Mouse (Mus musculus) intestine, embryonic 14.5 days (tissue): ENCODE data around the gene Vgll4. TPM values are rescaled to one million over a fixed set of nuclear protein-coding genes. Genes with fewer than 3 reads are reported as not detected.

Source experiments
- ATAC-seq: fragments of 200-750 bp; cut with Nextera tagmentation; replicated peaks from 2 replicates; pipeline ENCODE4 v1.8.0; 2017; ENCODE audit warnings: low read depth, moderate number of reproducible peaks, moderate TSS enrichment, moderate library complexity; ENCODE audit not compliant: low FRiP score, low TSS enrichment
- DNase-seq: peaks from one replicate; pipeline ENCODE4 v3.0.0-alpha.2; 2018; ENCODE audit warnings: low spot score
- H3K27ac ChIP-seq: fragments of 300-500 bp; sonication (generic); 2 replicates; pipeline ENCODE4 v1.5.1; 2014; ENCODE audit warnings: low read depth, mild to moderate bottlenecking, control low read depth
- H3K27me3 ChIP-seq: fragments of 300-500 bp; sonication (generic); replicated peaks from 2 replicates; pipeline ENCODE4 v1.6.1; 2014; ENCODE audit warnings: low read length, control low read depth; ENCODE audit not compliant: control insufficient read depth, insufficient read depth
- H3K36me3 ChIP-seq: fragments of 300-500 bp; sonication (generic); 2 replicates; pipeline ENCODE4 v1.6.1; 2014; ENCODE audit warnings: low read length, control low read depth; ENCODE audit not compliant: control insufficient read depth, insufficient read depth
- H3K4me1 ChIP-seq: fragments of 300-500 bp; sonication (generic); replicated peaks from 2 replicates; pipeline ENCODE4 v1.6.1; 2014; ENCODE audit warnings: low read length, control low read depth, mixed read lengths; ENCODE audit not compliant: control insufficient read depth, insufficient read depth
- H3K4me2 ChIP-seq: fragments of 300-500 bp; sonication (generic); 2 replicates; pipeline ENCODE4 v1.6.1; 2014; ENCODE audit warnings: low read length
- H3K4me3 ChIP-seq: fragments of 300-500 bp; sonication (generic); 2 replicates; pipeline ENCODE4 v1.5.1; 2014; ENCODE audit warnings: low read depth, low read length, control low read depth, mixed read lengths
- H3K9ac ChIP-seq: fragments of 300-500 bp; sonication (generic); 2 replicates; pipeline ENCODE4 v1.6.1; 2014; ENCODE audit warnings: mild to moderate bottlenecking, low read length
- H3K9me3 ChIP-seq: fragments of 300-500 bp; sonication (generic); 2 replicates; pipeline ENCODE4 v1.6.1; 2016; ENCODE audit warnings: low read length, control low read depth; ENCODE audit not compliant: control insufficient read depth
- WGBS: fragments of 180-500 bp; shearing (Covaris S2); extraction: QIAGEN DNeasy Blood & Tissue Kit; methylation state at CpG from one replicate; pipeline ENCODE4 v1.1.7; 2014; 5-methylcytosine and 5-hydroxymethylcytosine counted together
- polyA plus RNA-seq: library from polyadenylated mRNA; unstranded; fragments of >200 nt; fragmentation: Nextera tagmentation; extraction: Ambion mirVana; gene quantifications from 2 replicates; pipeline ENCODE4 v1.2.1, GENCODE M21; 2014

Vgll4 gene
- polyA plus RNA-seq, 1 experiment from 2014 or later: 72.0 TPM

GRCm38 (mm10) chr6:114916715-114916992 lies 53.1 kb downstream of the Vgll4 start:
- WGBS: 8% methylated on average over 5 of the region's 5 CpGs
- ATAC-seq: no peak

DNA sequence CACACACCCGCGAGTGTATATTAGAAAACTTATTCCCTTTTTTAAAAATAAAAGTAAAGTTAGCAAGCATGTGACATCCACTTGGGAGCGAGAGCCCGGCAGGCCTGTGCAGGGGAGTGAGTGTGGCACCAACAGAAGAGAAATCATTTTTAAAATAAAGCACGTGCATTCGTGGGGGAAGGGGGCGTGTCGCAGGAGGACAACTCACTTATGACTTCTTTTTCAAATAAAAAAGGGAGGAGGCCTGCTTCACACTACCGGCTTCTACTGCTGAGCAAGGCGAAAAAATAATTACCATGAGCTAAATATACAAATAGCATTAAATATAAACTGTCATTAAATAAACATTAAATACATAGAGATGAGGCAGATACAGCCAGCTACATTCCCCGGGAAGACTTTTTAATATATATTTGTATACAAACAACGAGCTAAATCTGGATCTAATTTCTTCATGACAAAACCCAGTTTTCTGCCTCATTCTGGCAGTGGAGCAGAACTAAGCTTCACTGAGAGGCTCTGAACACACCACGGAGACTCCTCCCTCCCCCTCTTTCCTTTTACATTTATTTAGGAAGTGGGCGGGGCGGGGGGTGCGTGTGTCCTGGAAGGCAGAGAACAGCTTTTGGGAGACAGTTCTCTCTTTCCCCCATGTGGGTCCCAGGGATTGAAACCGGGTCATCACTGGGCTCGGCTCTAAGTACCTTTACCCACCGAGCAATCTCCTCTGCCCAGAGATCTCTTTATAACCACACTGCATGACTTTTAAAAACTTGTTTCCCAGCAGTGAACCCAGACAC lies 53.7 kb downstream of the Vgll4 start:
- Histone ChIP-seq H3K4me3 (no peak overlapping the region; the same call in 1 of the 2 replicates), H3K4me2 (peak overlapping the region; percentile 62), H3K27ac (peak overlapping the region; percentile 40; the same call in 1 of the 2 replicates), H3K9ac (peak overlapping the region; percentile 30; the same call in 1 of the 2 replicates), H3K27me3 (no peaks in the 10 kb centered on the region), H3K4me1 (peaks cover 65% of the 10 kb centered on the region), H3K9me3 (no peaks in the 10 kb centered on the region), H3K36me3 (peaks cover 7% of the 10 kb centered on the region; the same call in 1 of the 2 replicates)
- DNase-seq: no peak
- WGBS: 26% methylated on average over 19 of the region's 19 CpGs
- no peak for ATAC-seq

More at GRCm38 (mm10) chr6:114916715-114916992, 53.1 kb downstream of the Vgll4 start:
- peak overlapping the region; percentile 30; the same call in 1 of the 2 replicates for H3K9ac ChIP-seq
- H3K9me3 ChIP-seq: no peaks in the 10 kb centered on the region
- H3K36me3 ChIP-seq: peaks cover 7% of the 10 kb centered on the region; the same call in 1 of the 2 replicates
- H3K4me1 ChIP-seq: peaks cover 63% of the 10 kb centered on the region
- H3K4me3 ChIP-seq: no peak overlapping the region; the same call in 1 of the 2 replicates
- peak overlapping the region; percentile 62 for H3K4me2 ChIP-seq
- no peaks in the 10 kb centered on the region for H3K27me3 ChIP-seq
- no peak for DNase-seq
- peak overlapping the region; percentile 40 for H3K27ac ChIP-seq

DNA sequence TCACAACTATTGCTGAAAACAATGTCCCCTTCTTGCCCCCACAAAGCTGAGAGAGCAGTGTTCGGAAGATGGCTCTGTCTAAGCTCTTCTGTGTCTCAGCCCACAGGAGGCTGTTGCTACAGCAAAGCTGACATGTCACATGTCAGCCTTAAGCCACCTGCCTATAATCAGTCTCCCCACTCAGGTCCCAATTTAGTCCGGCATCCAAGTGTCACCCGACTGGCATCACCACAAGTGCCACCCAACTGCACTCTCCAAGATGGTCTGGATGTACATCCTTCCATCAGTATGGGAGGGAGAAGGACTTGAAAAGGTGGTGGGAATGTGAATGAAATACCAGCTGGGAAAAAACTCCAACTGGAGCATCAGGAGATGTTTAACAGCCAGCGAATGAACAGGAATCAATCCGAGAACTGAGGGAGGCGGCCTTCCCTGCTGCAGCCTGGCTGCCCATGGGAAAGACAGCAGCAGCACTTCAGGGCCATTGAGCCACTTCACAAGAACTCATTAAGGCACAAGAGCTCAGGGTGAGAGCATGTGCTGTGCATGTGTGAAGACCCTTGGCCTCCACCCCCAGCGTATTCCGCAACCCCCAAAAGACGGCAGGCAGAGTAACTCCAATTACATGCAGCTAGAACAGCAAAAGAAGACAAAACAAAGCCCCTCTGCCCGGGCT lies 55.6 kb downstream of the Vgll4 start:
- no peak for DNase-seq
- WGBS: 69% methylated on average over 10 of the region's 10 CpGs
- Histone ChIP-seq H3K27ac (no peak overlapping the region), H3K4me2 (no peak overlapping the region), H3K4me1 (peaks cover 60% of the 10 kb centered on the region), H3K27me3 (no peaks in the 10 kb centered on the region), H3K9me3 (no peaks in the 10 kb centered on the region), H3K4me3 (no peak overlapping the region), H3K9ac (no peak overlapping the region), H3K36me3 (peaks cover 7% of the 10 kb centered on the region; the same call in 1 of the 2 replicates)
- no peak for ATAC-seq

DNA sequence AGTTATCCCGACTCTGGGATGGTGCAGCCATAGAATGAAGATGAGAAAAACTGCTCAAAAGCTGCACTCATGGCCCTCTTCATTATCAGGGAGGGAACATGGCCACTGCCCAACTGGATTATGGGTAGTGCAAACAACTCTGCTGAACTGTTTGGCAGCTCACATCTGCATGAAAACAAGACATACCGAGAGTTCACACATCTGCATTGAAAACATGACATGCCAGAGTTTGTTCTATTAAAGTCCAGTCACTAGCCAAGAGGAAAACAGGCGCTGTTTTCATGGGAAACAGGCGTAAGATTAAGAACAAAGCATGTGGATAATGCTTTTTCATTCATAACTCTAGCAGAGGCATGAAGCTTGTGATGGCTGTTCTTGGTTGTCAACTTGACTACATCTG lies 56.7 kb downstream of the Vgll4 start:
- Histone ChIP-seq H3K36me3 (no peaks in the 10 kb centered on the region; the same call in 1 of the 2 replicates), H3K4me1 (peaks cover 51% of the 10 kb centered on the region), H3K4me3 (no peak overlapping the region), H3K9me3 (no peaks in the 10 kb centered on the region), H3K4me2 (no peak overlapping the region), H3K27ac (no peak overlapping the region), H3K9ac (no peak overlapping the region), H3K27me3 (no peaks in the 10 kb centered on the region)
- 55% methylated on average over 4 of the region's 4 CpGs for whole genome bisulfite sequencing
- DNase-seq (no peak), ATAC-seq (no peak)

GRCm38 (mm10) chr6:114911540-114911939 lies 58.3 kb downstream of the Vgll4 start:
- Histone ChIP-seq H3K9me3 (no peaks in the 10 kb centered on the region), H3K4me3 (no peak overlapping the region), H3K4me2 (no peak overlapping the region), H3K4me1 (peaks cover 35% of the 10 kb centered on the region), H3K27me3 (no peaks in the 10 kb centered on the region), H3K27ac (no peak overlapping the region), H3K9ac (no peak overlapping the region), H3K36me3 (no peaks in the 10 kb centered on the region; the same call in 1 of the 2 replicates)
- ATAC-seq: no peak
- no peak for DNase-seq
- 60% methylated on average over 3 of the region's 3 CpGs for WGBS

GRCm38 (mm10) chr6:114909801-114910200 lies 60.0 kb downstream of the Vgll4 start:
- H3K36me3 ChIP-seq: no peaks in the 10 kb centered on the region; the same call in 1 of the 2 replicates
- WGBS: 84% methylated on average over 7 of the region's 7 CpGs
- no peaks in the 10 kb centered on the region for H3K27me3 ChIP-seq
- H3K9me3 ChIP-seq: no peaks in the 10 kb centered on the region
- no peak overlapping the region for H3K4me2 ChIP-seq
- no peak for DNase-seq
- H3K4me3 ChIP-seq: no peak overlapping the region
- H3K9ac ChIP-seq: no peak overlapping the region
- no peak overlapping the region for H3K27ac ChIP-seq
- ATAC-seq: no peak
- H3K4me1 ChIP-seq: peaks cover 19% of the 10 kb centered on the region

DNA sequence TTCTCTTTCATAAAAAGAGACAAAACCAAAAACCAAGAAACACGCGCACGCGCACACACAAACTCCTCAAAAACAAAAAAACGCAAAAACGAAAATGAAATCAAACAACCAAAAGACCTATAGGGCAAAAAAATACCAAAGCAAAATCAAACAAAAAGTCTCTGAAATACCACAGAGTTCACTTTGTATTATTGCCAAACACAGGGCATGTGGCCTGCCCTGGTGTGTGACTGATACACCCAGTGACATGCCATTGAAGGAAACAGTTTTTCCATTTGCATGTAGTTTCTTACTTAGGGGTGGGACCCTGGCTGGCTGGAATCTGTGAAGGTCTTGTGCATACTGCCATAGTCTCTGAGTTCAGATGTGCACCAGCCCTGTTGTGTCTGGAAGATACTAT lies 62.3 kb downstream of the Vgll4 start:
- DNase-seq (no peak), ATAC-seq (no peak)

DNA sequence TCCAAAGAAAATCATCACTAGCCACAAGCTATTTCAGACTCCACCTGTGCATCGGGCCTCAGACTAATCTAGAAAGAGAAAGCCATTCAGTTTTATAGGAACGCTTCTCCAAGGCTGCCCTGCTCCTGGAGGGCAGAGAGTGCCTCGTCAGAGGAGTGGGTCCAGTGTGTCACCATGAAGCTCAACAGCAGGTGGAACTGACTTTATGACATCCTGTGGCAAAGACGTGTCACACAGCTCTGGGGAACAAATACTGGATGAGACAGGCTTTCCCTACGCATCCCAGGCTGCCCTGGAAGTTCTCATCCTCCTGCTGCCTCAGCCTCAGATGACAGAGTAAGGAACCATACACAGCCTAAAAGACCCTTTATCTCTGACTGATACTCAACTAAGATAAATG lies 63.6 kb downstream of the Vgll4 start:
- Histone ChIP-seq H3K9ac (no peak overlapping the region), H3K4me1 (peaks cover 22% of the 10 kb centered on the region), H3K4me2 (no peak overlapping the region), H3K27ac (no peak overlapping the region), H3K36me3 (no peaks in the 10 kb centered on the region; the same call in 1 of the 2 replicates), H3K4me3 (no peak overlapping the region), H3K27me3 (no peaks in the 10 kb centered on the region), H3K9me3 (no peaks in the 10 kb centered on the region)
- WGBS: 58% methylated on average over 5 of the region's 5 CpGs
- ATAC-seq: no peak
- DNase-seq: no peak

More for the DNA sequence above, 62.3 kb downstream of the Vgll4 start:
- no peaks in the 10 kb centered on the region; the same call in 1 of the 2 replicates for H3K36me3 ChIP-seq
- H3K27me3 ChIP-seq: no peaks in the 10 kb centered on the region
- H3K9me3 ChIP-seq: no peaks in the 10 kb centered on the region
- peaks cover 14% of the 10 kb centered on the region for H3K4me1 ChIP-seq
- H3K4me3 ChIP-seq: no peak overlapping the region
- no peak overlapping the region for H3K27ac ChIP-seq
- WGBS: 93% methylated on average over 6 of the region's 6 CpGs
- no peak overlapping the region for H3K4me2 ChIP-seq
- no peak overlapping the region for H3K9ac ChIP-seq
